Mouse (Mus musculus): Measurements from ENCODE around the gene Wdr19. TPM values are rescaled to one million over a fixed set of nuclear protein-coding genes. Genes with fewer than 3 reads are reported as not detected.

Gene Wdr19
- polyA plus RNA-seq, 1 experiment from 2014 or later: 12.6 TPM

- Histone ChIP-seq H3K4me3 (ENCODE audit: low read depth, low read length) (no peak overlapping the region), H3K36me3 (ENCODE audit: control insufficient read depth, insufficient read depth, low read length) (no peaks in the 10 kb centered on the region), H3K9ac (ENCODE audit: low read depth, low read length) (no peak overlapping the region), H3K4me1 (ENCODE audit: control insufficient read depth, insufficient read depth, low read length) (peaks cover 28% of the 10 kb centered on the region), H3K9me3 (replicated peaks; ENCODE audit: control insufficient read depth, low read length, poor library complexity, severe bottlenecking) (no peaks in the 10 kb centered on the region), H3K4me2 (ENCODE audit: low read length) (peak overlapping the region; percentile 25; the same call in 1 of the 2 replicates), H3K27me3 (ENCODE audit: control insufficient read depth, insufficient read depth, low read depth, low read length) (no peaks in the 10 kb centered on the region), H3K27ac (ENCODE audit: low read length) (peak overlapping the region; percentile 67)
- 53% methylated on average over 21 of the region's 21 CpGs for WGBS
- ATAC-seq: peak; percentile 60
These were observed 18.2 kb upstream of the Wdr19 start for GRCm38 (mm10) chr5:65181160-65181793.

- Histone ChIP-seq H3K4me3 (ENCODE audit: low read depth, low read length) (no peak overlapping the region), H3K27ac (ENCODE audit: low read length) (peak overlapping the region; percentile 67), H3K4me1 (ENCODE audit: control insufficient read depth, insufficient read depth, low read length) (peaks cover 25% of the 10 kb centered on the region), H3K27me3 (ENCODE audit: control insufficient read depth, insufficient read depth, low read depth, low read length) (no peaks in the 10 kb centered on the region), H3K36me3 (ENCODE audit: control insufficient read depth, insufficient read depth, low read length) (no peaks in the 10 kb centered on the region), H3K4me2 (ENCODE audit: low read length) (peak overlapping the region; percentile 25; the same call in 1 of the 2 replicates), H3K9ac (ENCODE audit: low read depth, low read length) (no peak overlapping the region), H3K9me3 (replicated peaks; ENCODE audit: control insufficient read depth, low read length, poor library complexity, severe bottlenecking) (no peaks in the 10 kb centered on the region)
- peak; percentile 61; the same call in 1 of the 2 replicates for ATAC-seq
- 70% methylated on average over 4 of the region's 4 CpGs for WGBS
These were observed 17.7 kb upstream of the Wdr19 start for GRCm38 (mm10) chr5:65181794-65182169.

- H3K27me3 ChIP-seq (ENCODE audit: control insufficient read depth, insufficient read depth, low read depth, low read length): no peaks in the 10 kb centered on the region
- peaks cover 20% of the 10 kb centered on the region for H3K4me1 ChIP-seq (ENCODE audit: control insufficient read depth, insufficient read depth, low read length)
- no peak overlapping the region for H3K9ac ChIP-seq (ENCODE audit: low read depth, low read length)
- ATAC-seq: 0 out of 2 replicates have a peak, but pooled peaks have one; percentile 8
- WGBS: 51% methylated on average over 1 of the region's 1 CpGs
- H3K4me2 ChIP-seq (ENCODE audit: low read length): no peak overlapping the region
- no peak overlapping the region for H3K27ac ChIP-seq (ENCODE audit: low read length)
- H3K36me3 ChIP-seq (ENCODE audit: control insufficient read depth, insufficient read depth, low read length): no peaks in the 10 kb centered on the region
- no peak overlapping the region for H3K4me3 ChIP-seq (ENCODE audit: low read depth, low read length)
- H3K9me3 ChIP-seq (replicated peaks; ENCODE audit: control insufficient read depth, low read length, poor library complexity, severe bottlenecking): no peaks in the 10 kb centered on the region
These were observed 17.2 kb upstream of the Wdr19 start for GRCm38 (mm10) chr5:65182268-65182667.

GRCm38 (mm10) chr5:65191601-65192000 lies 7.9 kb upstream of the Wdr19 start:
- H3K36me3 ChIP-seq (ENCODE audit: control insufficient read depth, insufficient read depth, low read length): no peaks in the 10 kb centered on the region
- no peak for ATAC-seq
- no peak overlapping the region for H3K4me3 ChIP-seq (ENCODE audit: low read depth, low read length)
- H3K9me3 ChIP-seq (replicated peaks; ENCODE audit: control insufficient read depth, low read length, poor library complexity, severe bottlenecking): no peaks in the 10 kb centered on the region
- no peaks in the 10 kb centered on the region for H3K27me3 ChIP-seq (ENCODE audit: control insufficient read depth, insufficient read depth, low read depth, low read length)
- no peak overlapping the region for H3K27ac ChIP-seq (ENCODE audit: low read length)
- no peak overlapping the region; the same call in 1 of the 2 replicates for H3K9ac ChIP-seq (ENCODE audit: low read depth, low read length)
- 76% methylated on average over 5 of the region's 5 CpGs for WGBS
- H3K4me1 ChIP-seq (ENCODE audit: control insufficient read depth, insufficient read depth, low read length): no peaks in the 10 kb centered on the region
- no peak overlapping the region for H3K4me2 ChIP-seq (ENCODE audit: low read length)

GRCm38 (mm10) chr5:65194441-65194840 lies 5.1 kb upstream of the Wdr19 start:
- WGBS: 91% methylated on average over 9 of the region's 9 CpGs
- no peaks in the 10 kb centered on the region for H3K9me3 ChIP-seq (replicated peaks; ENCODE audit: control insufficient read depth, low read length, poor library complexity, severe bottlenecking)
- H3K27ac ChIP-seq (ENCODE audit: low read length): no peak overlapping the region
- ATAC-seq: no peak
- no peaks in the 10 kb centered on the region for H3K27me3 ChIP-seq (ENCODE audit: control insufficient read depth, insufficient read depth, low read depth, low read length)
- no peak overlapping the region for H3K9ac ChIP-seq (ENCODE audit: low read depth, low read length)
- no peak overlapping the region for H3K4me2 ChIP-seq (ENCODE audit: low read length)
- H3K36me3 ChIP-seq (ENCODE audit: control insufficient read depth, insufficient read depth, low read length): no peaks in the 10 kb centered on the region
- H3K4me3 ChIP-seq (ENCODE audit: low read depth, low read length): no peak overlapping the region
- peaks cover 2% of the 10 kb centered on the region; the same call in 1 of the 2 replicates for H3K4me1 ChIP-seq (ENCODE audit: control insufficient read depth, insufficient read depth, low read length)

- Histone ChIP-seq H3K9ac (ENCODE audit: low read depth, low read length) (no peak overlapping the region), H3K27me3 (ENCODE audit: control insufficient read depth, insufficient read depth, low read depth, low read length) (no peaks in the 10 kb centered on the region), H3K4me1 (ENCODE audit: control insufficient read depth, insufficient read depth, low read length) (peaks cover 7% of the 10 kb centered on the region), H3K4me3 (ENCODE audit: low read depth, low read length) (no peak overlapping the region), H3K9me3 (replicated peaks; ENCODE audit: control insufficient read depth, low read length, poor library complexity, severe bottlenecking) (no peaks in the 10 kb centered on the region), H3K4me2 (ENCODE audit: low read length) (no peak overlapping the region), H3K27ac (ENCODE audit: low read length) (no peak overlapping the region), H3K36me3 (ENCODE audit: control insufficient read depth, insufficient read depth, low read length) (0 out of 2 replicates have a peak, but pooled peaks cover 7% of the 10 kb centered on the region)
- ATAC-seq: no peak
- 91% methylated on average over 2 of the region's 2 CpGs for WGBS
These were observed 5.2 kb downstream of the Wdr19 start for GRCm38 (mm10) chr5:65204726-65205125.

GRCm38 (mm10) chr5:65213321-65213720 lies 13.8 kb downstream of the Wdr19 start:
- Histone ChIP-seq H3K4me2 (ENCODE audit: low read length) (no peak overlapping the region), H3K27ac (ENCODE audit: low read length) (no peak overlapping the region), H3K9me3 (replicated peaks; ENCODE audit: control insufficient read depth, low read length, poor library complexity, severe bottlenecking) (no peaks in the 10 kb centered on the region), H3K36me3 (ENCODE audit: control insufficient read depth, insufficient read depth, low read length) (no peaks in the 10 kb centered on the region), H3K9ac (ENCODE audit: low read depth, low read length) (no peak overlapping the region), H3K4me1 (ENCODE audit: control insufficient read depth, insufficient read depth, low read length) (no peaks in the 10 kb centered on the region), H3K27me3 (ENCODE audit: control insufficient read depth, insufficient read depth, low read depth, low read length) (no peaks in the 10 kb centered on the region), H3K4me3 (ENCODE audit: low read depth, low read length) (no peak overlapping the region)
- WGBS: 22% methylated on average over 7 of the region's 7 CpGs
- 0 out of 2 replicates have a peak, but pooled peaks have one; percentile 56 for ATAC-seq

GRCm38 (mm10) chr5:65217305-65218269 lies 18.1 kb downstream of the Wdr19 start:
- Histone ChIP-seq H3K9me3 (replicated peaks; ENCODE audit: control insufficient read depth, low read length, poor library complexity, severe bottlenecking) (no peaks in the 10 kb centered on the region), H3K4me3 (ENCODE audit: low read depth, low read length) (no peak overlapping the region), H3K27me3 (ENCODE audit: control insufficient read depth, insufficient read depth, low read depth, low read length) (no peaks in the 10 kb centered on the region), H3K9ac (ENCODE audit: low read depth, low read length) (no peak overlapping the region), H3K4me2 (ENCODE audit: low read length) (no peak overlapping the region), H3K27ac (ENCODE audit: low read length) (no peak overlapping the region), H3K36me3 (ENCODE audit: control insufficient read depth, insufficient read depth, low read length) (0 out of 2 replicates have a peak, but pooled peaks cover 4% of the 10 kb centered on the region), H3K4me1 (ENCODE audit: control insufficient read depth, insufficient read depth, low read length) (no peaks in the 10 kb centered on the region)
- WGBS: 92% methylated on average over 11 of the region's 11 CpGs
- no peak for ATAC-seq

- Histone ChIP-seq H3K4me1 (ENCODE audit: control insufficient read depth, insufficient read depth, low read length) (no peaks in the 10 kb centered on the region), H3K4me3 (ENCODE audit: low read depth, low read length) (no peak overlapping the region), H3K27me3 (ENCODE audit: control insufficient read depth, insufficient read depth, low read depth, low read length) (no peaks in the 10 kb centered on the region), H3K9ac (ENCODE audit: low read depth, low read length) (no peak overlapping the region), H3K4me2 (ENCODE audit: low read length) (no peak overlapping the region), H3K36me3 (ENCODE audit: control insufficient read depth, insufficient read depth, low read length) (peaks cover 10% of the 10 kb centered on the region; the same call in 1 of the 2 replicates), H3K9me3 (replicated peaks; ENCODE audit: control insufficient read depth, low read length, poor library complexity, severe bottlenecking) (no peaks in the 10 kb centered on the region), H3K27ac (ENCODE audit: low read length) (no peak overlapping the region)
- no peak for ATAC-seq
- WGBS: 90% methylated on average over 7 of the region's 7 CpGs
These were observed 21.5 kb downstream of the Wdr19 start for GRCm38 (mm10) chr5:65221037-65221436.

Measured in midbrain, embryonic 16.5 days (tissue).